Mouse (Mus musculus) midbrain, postnatal 0 days (tissue): ENCODE results near the gene Tmem86a. TPM values are rescaled to one million over a fixed set of nuclear protein-coding genes. Genes with fewer than 3 reads are reported as not detected.
A peak's percentile ranks its signal among the peaks of the same experiment; 100 is the strongest.

ENCODE experiments used
- ATAC-seq: fragments of 200-750 bp; cut with Nextera tagmentation; 2 replicates; pipeline ENCODE4 v1.8.0; 2017; ENCODE audit warnings: moderate number of reproducible peaks, mild to moderate bottlenecking, moderate TSS enrichment, moderate library complexity; ENCODE audit not compliant: low FRiP score
- DNase-seq: peaks from one replicate; pipeline ENCODE4 v3.0.0-alpha.2; 2015; ENCODE audit warnings: low spot score
- H3K27ac ChIP-seq: fragments of 300-500 bp; sonication (generic); 2 replicates; pipeline ENCODE4 v1.5.1; 2014; ENCODE audit warnings: low read depth, mild to moderate bottlenecking, low read length, mixed read lengths
- H3K27me3 ChIP-seq: fragments of 300-500 bp; sonication (generic); 2 replicates; pipeline ENCODE4 v1.6.1; 2014; ENCODE audit warnings: low read length, control low read depth, mixed read lengths; ENCODE audit not compliant: insufficient read depth
- H3K36me3 ChIP-seq: fragments of 300-500 bp; sonication (generic); 2 replicates; pipeline ENCODE4 v1.6.1; 2014; ENCODE audit warnings: low read length, control low read depth, mixed read lengths; ENCODE audit not compliant: insufficient read depth
- H3K4me1 ChIP-seq: fragments of 300-500 bp; sonication (generic); 2 replicates; pipeline ENCODE4 v1.6.1; 2014; ENCODE audit warnings: mild to moderate bottlenecking, control low read depth, antibody characterized with exemption, low read length, mixed read lengths; ENCODE audit not compliant: insufficient read depth
- H3K4me2 ChIP-seq: fragments of 300-500 bp; sonication (generic); 2 replicates; pipeline ENCODE4 v1.6.1; 2014; ENCODE audit warnings: low read depth, mild to moderate bottlenecking, low read length, mixed read lengths; ENCODE audit not compliant: poor library complexity, severe bottlenecking
- H3K4me3 ChIP-seq: fragments of 300-500 bp; sonication (generic); 2 replicates; pipeline ENCODE4 v1.5.1; 2014; ENCODE audit warnings: low read depth, mild to moderate bottlenecking, low read length, moderate library complexity
- H3K9ac ChIP-seq: fragments of 300-500 bp; sonication (generic); replicated peaks from 2 replicates; pipeline ENCODE4 v1.6.1; 2014; ENCODE audit warnings: mild to moderate bottlenecking, low read length, moderate library complexity, mixed read lengths; ENCODE audit not compliant: poor library complexity, severe bottlenecking
- H3K9me3 ChIP-seq: fragments of 300-500 bp; sonication (generic); 2 replicates; pipeline ENCODE4 v1.6.1; 2016; ENCODE audit warnings: low read length, control low read depth
- CTCF ChIP-seq: IDR thresholded peaks from 2 replicates; pipeline ENCODE4 v1.5.1; 2016; ENCODE audit warnings: antibody characterized with exemption, mild to moderate bottlenecking
- WGBS: fragments of 180-500 bp; shearing (Covaris S2); extraction: QIAGEN DNeasy Blood & Tissue Kit; methylation state at CpG from one replicate; pipeline ENCODE4 v1.1.7; 2014; 5-methylcytosine and 5-hydroxymethylcytosine counted together
- polyA plus RNA-seq: library from polyadenylated mRNA; unstranded; fragments of >200 nt; fragmentation: Nextera tagmentation; extraction: Ambion mirVana; gene quantifications from 2 replicates; pipeline ENCODE4 v1.2.1, GENCODE M21; 2015
- total RNA-seq: library from RNA; depleted of rRNA; stranded (reverse); fragments of >200 nt; gene quantifications from 2 replicates; pipeline ENCODE4 v1.2.3, GENCODE M21; 2014

The Tmem86a gene
- total and polyA plus RNA-seq, 2 experiments from 2014 or later, result 16.0 to 29.0 TPM

DNA sequence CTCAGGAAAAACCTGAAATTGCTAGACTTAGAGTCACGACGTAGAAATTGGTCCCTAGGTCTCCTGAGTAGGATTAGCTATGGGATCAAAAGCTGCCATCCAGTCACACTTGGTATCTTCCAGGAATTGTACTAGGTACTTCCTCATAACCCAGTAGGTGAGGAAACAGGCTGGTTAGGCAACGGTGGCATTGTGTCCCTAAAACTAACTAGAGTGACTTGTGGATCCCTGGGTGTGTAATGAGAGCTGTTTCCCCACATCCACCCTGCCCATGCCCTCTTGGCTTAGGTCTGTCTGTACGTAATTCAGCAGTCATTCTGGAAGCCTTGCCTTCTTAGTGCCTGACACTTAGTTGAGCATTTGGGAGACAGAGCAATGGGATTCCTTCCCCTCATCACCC is 5.9 kb downstream of the Tmem86a start:
- ATAC-seq, result no peak
- DNase-seq, result no peak
- peaks cover 7% of the 10 kb centered on the region; the same call in 1 of the 2 replicates for H3K36me3 ChIP-seq
- WGBS, result 91% methylated on average over 4 of the region's 4 CpGs
- TF ChIP-seq CTCF, result no peak
- no peaks in the 10 kb centered on the region for H3K27me3 ChIP-seq
- H3K4me1 ChIP-seq, result peaks cover 6% of the 10 kb centered on the region; the same call in 1 of the 2 replicates
- H3K27ac ChIP-seq, result no peak overlapping the region
- no peaks in the 10 kb centered on the region for H3K9me3 ChIP-seq
- H3K9ac ChIP-seq, result no peak overlapping the region
- no peak overlapping the region for H3K4me2 ChIP-seq
- H3K4me3 ChIP-seq, result no peak overlapping the region

DNA sequence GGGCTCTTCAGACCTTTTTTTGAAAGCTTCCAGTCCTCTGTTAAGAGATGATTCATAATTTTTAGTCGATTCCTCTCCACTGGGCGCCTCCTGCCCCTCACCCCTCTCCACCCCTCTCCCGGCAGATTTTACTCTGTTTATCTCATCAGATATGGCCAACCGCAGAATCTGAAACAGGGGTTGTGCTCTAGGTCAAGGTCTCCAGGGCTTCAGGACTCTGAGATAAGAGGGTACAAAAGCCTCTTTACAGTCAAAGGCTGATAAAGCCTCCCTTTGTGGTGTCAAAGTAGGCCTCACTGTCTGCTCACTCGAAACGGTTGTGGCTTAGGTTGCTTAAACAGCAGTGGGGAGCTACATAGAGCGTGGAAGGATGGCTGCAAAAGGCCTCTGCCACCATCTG is 8.9 kb downstream of the Tmem86a start:
- no peaks in the 10 kb centered on the region for H3K4me1 ChIP-seq
- no peak overlapping the region for H3K4me3 ChIP-seq
- ATAC-seq, result no peak
- H3K4me2 ChIP-seq, result no peak overlapping the region
- no peaks in the 10 kb centered on the region for H3K27me3 ChIP-seq
- no peak for TF ChIP-seq CTCF
- DNase-seq, result no peak
- H3K36me3 ChIP-seq, result no peaks in the 10 kb centered on the region
- no peaks in the 10 kb centered on the region for H3K9me3 ChIP-seq
- no peak overlapping the region for H3K27ac ChIP-seq
- WGBS, result 76% methylated on average over 7 of the region's 7 CpGs
- no peak overlapping the region for H3K9ac ChIP-seq

DNA sequence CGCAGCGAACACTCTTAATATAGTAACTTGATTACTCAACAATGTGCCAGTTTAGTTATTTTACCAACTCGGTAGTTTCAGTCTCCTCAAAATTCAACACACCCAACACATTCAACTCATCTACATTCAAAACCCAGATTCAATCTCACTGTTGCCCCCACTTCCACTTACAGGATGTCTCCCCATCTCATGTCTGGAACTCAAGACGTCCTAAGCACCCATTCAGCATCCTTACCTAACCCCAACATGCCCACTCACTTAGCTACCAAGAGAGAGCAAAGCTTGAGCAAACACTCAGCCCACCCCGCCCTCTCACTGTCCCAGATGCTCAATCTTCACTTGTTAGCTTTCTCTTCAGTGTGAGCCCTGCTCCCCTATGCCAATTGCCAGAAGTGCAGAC is 11.2 kb downstream of the Tmem86a start:
- no peak for DNase-seq
- no peak overlapping the region for H3K27ac ChIP-seq
- TF ChIP-seq CTCF, result no peak

DNA sequence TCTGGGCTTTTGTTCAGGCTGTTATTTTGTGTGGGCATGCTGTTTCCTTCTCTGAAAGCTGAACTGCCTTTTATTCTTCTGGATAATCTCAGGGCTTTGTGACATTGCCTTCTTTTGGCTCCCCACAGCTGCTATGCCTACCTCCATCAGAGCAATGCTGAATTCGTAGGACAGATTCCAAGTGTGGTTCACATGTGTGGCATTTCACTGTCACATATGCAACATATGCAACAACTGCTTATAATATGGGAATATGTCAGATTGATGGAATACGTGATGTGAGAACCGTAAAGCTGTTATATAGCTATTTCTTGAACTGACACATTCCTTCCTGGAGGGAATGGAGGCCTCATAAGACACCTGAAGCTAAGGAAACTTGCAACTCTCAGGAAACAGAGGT is 16.5 kb downstream of the Tmem86a start:
- H3K36me3 ChIP-seq, result no peaks in the 10 kb centered on the region
- 81% methylated on average over 3 of the region's 3 CpGs for WGBS
- no peak for ATAC-seq
- no peaks in the 10 kb centered on the region for H3K27me3 ChIP-seq
- H3K9ac ChIP-seq, result no peak overlapping the region
- H3K27ac ChIP-seq, result no peak overlapping the region
- H3K9me3 ChIP-seq, result no peaks in the 10 kb centered on the region
- TF ChIP-seq CTCF, result no peak
- H3K4me1 ChIP-seq, result no peaks in the 10 kb centered on the region
- DNase-seq, result no peak
- H3K4me2 ChIP-seq, result no peak overlapping the region
- H3K4me3 ChIP-seq, result no peak overlapping the region

More for the DNA sequence above, 11.2 kb downstream of the Tmem86a start:
- Histone ChIP-seq H3K36me3 (no peaks in the 10 kb centered on the region), H3K9me3 (no peaks in the 10 kb centered on the region), H3K4me1 (no peaks in the 10 kb centered on the region), H3K4me2 (no peak overlapping the region), H3K27me3 (no peaks in the 10 kb centered on the region), H3K4me3 (no peak overlapping the region), H3K9ac (no peak overlapping the region)
- 87% methylated on average over 5 of the region's 5 CpGs for WGBS
- ATAC-seq, result no peak

DNA sequence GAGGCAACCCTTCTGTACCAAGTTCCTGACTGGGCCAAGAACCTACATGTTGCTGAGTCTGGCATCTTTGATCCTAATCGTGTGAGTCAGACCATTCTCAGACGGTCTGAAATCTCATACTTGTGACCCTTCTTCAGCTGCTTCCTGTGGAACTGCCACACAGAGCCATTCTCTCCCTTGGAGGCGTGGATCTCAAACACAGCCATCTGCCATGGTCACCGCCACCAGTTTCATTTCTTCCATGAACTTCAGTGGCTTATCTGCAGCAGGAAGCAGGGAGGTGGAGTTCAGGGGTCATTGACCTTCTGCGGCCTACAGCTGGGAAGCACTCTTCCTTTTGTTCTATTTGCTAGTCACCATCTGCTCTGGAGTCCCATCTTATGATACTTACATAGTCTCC is 17.5 kb downstream of the Tmem86a start:
- no peak for TF ChIP-seq CTCF

DNA sequence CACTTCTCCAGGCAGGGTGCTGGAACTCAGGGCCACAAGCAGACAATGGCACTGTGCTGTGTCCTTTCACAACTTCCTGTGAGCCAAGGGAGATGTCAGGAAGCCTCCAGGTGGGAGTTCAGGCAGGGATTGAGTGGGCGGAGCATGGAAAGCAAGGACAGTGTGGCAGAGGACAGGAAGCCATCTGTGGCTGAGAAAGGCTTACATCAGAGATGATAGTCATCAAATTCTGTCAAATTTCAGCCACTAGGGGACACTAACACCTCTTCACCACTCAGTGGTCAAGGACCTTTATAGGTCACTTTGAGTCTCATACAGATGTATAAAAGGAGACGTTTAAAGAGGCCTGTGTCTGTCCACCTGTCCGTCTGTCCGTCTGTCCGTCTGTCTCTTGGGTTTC is 22.1 kb downstream of the Tmem86a start:
- ATAC-seq (no peak), DNase-seq (no peak)
- WGBS, result 77% methylated on average over 5 of the region's 5 CpGs
- TF ChIP-seq CTCF, result peak; percentile 54
- Histone ChIP-seq H3K9ac (no peak overlapping the region), H3K9me3 (no peaks in the 10 kb centered on the region), H3K27ac (no peak overlapping the region), H3K27me3 (no peaks in the 10 kb centered on the region), H3K4me1 (no peaks in the 10 kb centered on the region), H3K4me3 (no peak overlapping the region), H3K4me2 (no peak overlapping the region), H3K36me3 (0 out of 2 replicates have a peak, but pooled peaks cover 4% of the 10 kb centered on the region)

More for the DNA sequence above, 17.5 kb downstream of the Tmem86a start:
- Histone ChIP-seq H3K27ac (no peak overlapping the region), H3K27me3 (no peaks in the 10 kb centered on the region), H3K36me3 (no peaks in the 10 kb centered on the region), H3K4me2 (no peak overlapping the region), H3K9me3 (no peaks in the 10 kb centered on the region), H3K4me1 (no peaks in the 10 kb centered on the region), H3K4me3 (no peak overlapping the region), H3K9ac (no peak overlapping the region)
- DNase-seq, result no peak
- WGBS, result 80% methylated on average over 5 of the region's 5 CpGs
- ATAC-seq, result no peak
